Mouse (Mus musculus) heart, postnatal 0 days (tissue): ENCODE data around the gene Snx12. TPM values are rescaled to one million over a fixed set of nuclear protein-coding genes. Genes with fewer than 3 reads are reported as not detected.

Experiments
- ATAC-seq: fragments of 200-750 bp; cut with Nextera tagmentation; 2 replicates; pipeline ENCODE4 v1.8.0; 2017; ENCODE audit warnings: low read depth, moderate number of reproducible peaks, moderate library complexity; ENCODE audit not compliant: insufficient read depth
- DNase-seq: peaks from one replicate; pipeline ENCODE4 v3.0.0-alpha.2; 2016; ENCODE audit warnings: low spot score
- H3K27ac ChIP-seq: fragments of 300-500 bp; sonication (generic); 2 replicates; pipeline ENCODE4 v1.5.1; 2014; ENCODE audit warnings: low read depth, mild to moderate bottlenecking
- H3K27me3 ChIP-seq: fragments of 300-500 bp; sonication (generic); 2 replicates; pipeline ENCODE4 v1.6.1; 2014; ENCODE audit warnings: low read length, mixed read lengths; ENCODE audit not compliant: control insufficient read depth, insufficient read depth
- H3K36me3 ChIP-seq: fragments of 300-500 bp; sonication (generic); replicated peaks from 2 replicates; pipeline ENCODE4 v1.6.1; 2014; ENCODE audit warnings: low read length, mixed read lengths; ENCODE audit not compliant: control insufficient read depth, insufficient read depth
- H3K4me1 ChIP-seq: fragments of 300-500 bp; sonication (generic); 2 replicates; pipeline ENCODE4 v1.6.1; 2014; ENCODE audit warnings: antibody characterized with exemption; ENCODE audit not compliant: control insufficient read depth, insufficient read depth
- H3K4me2 ChIP-seq: fragments of 300-500 bp; sonication (generic); 2 replicates; pipeline ENCODE4 v1.6.1; 2014; ENCODE audit warnings: low read depth, mild to moderate bottlenecking, low read length, moderate library complexity
- H3K4me3 ChIP-seq: fragments of 300-500 bp; sonication (generic); 2 replicates; pipeline ENCODE4 v1.5.1; 2014; ENCODE audit warnings: low read depth, low read length
- H3K9ac ChIP-seq: fragments of 300-500 bp; sonication (generic); replicated peaks from 2 replicates; pipeline ENCODE4 v1.6.1; 2014; ENCODE audit warnings: low read depth, low read length, mixed read lengths
- H3K9me3 ChIP-seq: fragments of 300-500 bp; sonication (generic); replicated peaks from 2 replicates; pipeline ENCODE4 v1.6.1; 2016; ENCODE audit warnings: low read length; ENCODE audit not compliant: control insufficient read depth
- CTCF ChIP-seq: IDR thresholded peaks from 2 replicates; pipeline ENCODE4 v1.5.1; 2016; ENCODE audit warnings: antibody characterized with exemption, control low read depth, low read depth
- EP300 ChIP-seq: IDR thresholded peaks from 2 replicates; pipeline ENCODE4 v1.6.1; 2016; ENCODE audit warnings: antibody characterized with exemption, low read depth
- WGBS: fragments of 180-500 bp; shearing (Covaris S2); extraction: QIAGEN DNeasy Blood & Tissue Kit; methylation state at CpG from one replicate; pipeline ENCODE4 v1.1.7; 2014; 5-methylcytosine and 5-hydroxymethylcytosine counted together
- polyA plus RNA-seq: library from polyadenylated mRNA; unstranded; fragments of >200 nt; fragmentation: Nextera tagmentation; extraction: Ambion mirVana; gene quantifications from 2 replicates; pipeline ENCODE4 v1.2.1, GENCODE M21; 2015
- total RNA-seq: library from RNA; depleted of rRNA; stranded (reverse); fragments of >200 nt; gene quantifications from 2 replicates; pipeline ENCODE4 v1.2.3, GENCODE M21; 2014; ENCODE audit warnings: low replicate concordance

Gene Snx12
- total and polyA plus RNA-seq, 2 experiments from 2014 or later, result 27.4 to 33.9 TPM

- H3K4me2 ChIP-seq, result peak overlapping the region; percentile 63
- ATAC-seq (no peak), DNase-seq (no peak)
- H3K4me1 ChIP-seq, result no peaks in the 10 kb centered on the region
- H3K4me3 ChIP-seq, result peak overlapping the region; percentile 65
- 29% methylated on average over 7 of the region's 7 CpGs for WGBS
- TF ChIP-seq CTCF (no peak), EP300 (no peak)
- no peaks in the 10 kb centered on the region for H3K27me3 ChIP-seq
- no peak overlapping the region; the same call in 1 of the 2 replicates for H3K9ac ChIP-seq
- no peaks in the 10 kb centered on the region for H3K9me3 ChIP-seq
- H3K27ac ChIP-seq, result peak overlapping the region; percentile 46; the same call in 1 of the 2 replicates
- 0 out of 2 replicates have a peak, but pooled peaks cover 3% of the 10 kb centered on the region for H3K36me3 ChIP-seq
Observed at GRCm38 (mm10) chrX:101222796-101223162, 416 bp upstream of the Snx12 start.

GRCm38 (mm10) chrX:101189285-101189684 lies 33.1 kb downstream of the Snx12 start:
- Histone ChIP-seq H3K9ac (no peak overlapping the region), H3K4me1 (no peaks in the 10 kb centered on the region), H3K27me3 (no peaks in the 10 kb centered on the region), H3K36me3 (no peaks in the 10 kb centered on the region), H3K9me3 (no peaks in the 10 kb centered on the region), H3K4me2 (no peak overlapping the region), H3K27ac (no peak overlapping the region), H3K4me3 (no peak overlapping the region)
- DNase-seq (no peak), ATAC-seq (no peak)
- TF ChIP-seq CTCF (no peak), EP300 (no peak)
- WGBS, result 68% methylated on average over 3 of the region's 3 CpGs

- Histone ChIP-seq H3K4me1 (no peaks in the 10 kb centered on the region), H3K4me2 (no peak overlapping the region), H3K9me3 (no peaks in the 10 kb centered on the region), H3K36me3 (no peaks in the 10 kb centered on the region), H3K27ac (no peak overlapping the region), H3K9ac (no peak overlapping the region), H3K27me3 (no peaks in the 10 kb centered on the region), H3K4me3 (no peak overlapping the region)
- no peak for TF ChIP-seq EP300
- no peak for TF ChIP-seq CTCF
- no peak for ATAC-seq
- 77% methylated on average over 1 of the region's 1 CpGs for WGBS
- no peak for DNase-seq
Observed at GRCm38 (mm10) chrX:101187647-101188046, 34.7 kb downstream of the Snx12 start.

- no peak overlapping the region for H3K4me2 ChIP-seq
- no peaks in the 10 kb centered on the region for H3K27me3 ChIP-seq
- H3K4me3 ChIP-seq, result no peak overlapping the region
- no peak for ATAC-seq
- no peak overlapping the region for H3K9ac ChIP-seq
- no peaks in the 10 kb centered on the region for H3K4me1 ChIP-seq
- no peaks in the 10 kb centered on the region for H3K36me3 ChIP-seq
- DNase-seq, result no peak
- H3K27ac ChIP-seq, result no peak overlapping the region
- TF ChIP-seq EP300 (no peak), CTCF (no peak)
- WGBS, result 73% methylated on average over 1 of the region's 1 CpGs
- no peaks in the 10 kb centered on the region for H3K9me3 ChIP-seq
Observed at GRCm38 (mm10) chrX:101173388-101173787, 49.0 kb downstream of the Snx12 start.

GRCm38 (mm10) chrX:101168425-101168824 lies 53.9 kb downstream of the Snx12 start:
- DNase-seq (no peak), ATAC-seq (no peak)
- H3K4me3 ChIP-seq, result no peak overlapping the region
- 58% methylated on average over 2 of the region's 2 CpGs for WGBS
- H3K4me2 ChIP-seq, result no peak overlapping the region
- no peak overlapping the region for H3K9ac ChIP-seq
- no peaks in the 10 kb centered on the region for H3K4me1 ChIP-seq
- H3K36me3 ChIP-seq, result no peaks in the 10 kb centered on the region
- no peaks in the 10 kb centered on the region for H3K9me3 ChIP-seq
- no peak for TF ChIP-seq CTCF
- TF ChIP-seq EP300, result no peak
- H3K27me3 ChIP-seq, result no peaks in the 10 kb centered on the region
- H3K27ac ChIP-seq, result no peak overlapping the region

- 65% methylated on average over 2 of the region's 2 CpGs for WGBS
- Histone ChIP-seq H3K4me1 (no peaks in the 10 kb centered on the region), H3K36me3 (no peaks in the 10 kb centered on the region), H3K9ac (no peak overlapping the region), H3K4me2 (no peak overlapping the region), H3K27me3 (no peaks in the 10 kb centered on the region), H3K9me3 (no peaks in the 10 kb centered on the region), H3K4me3 (no peak overlapping the region), H3K27ac (no peak overlapping the region)
- DNase-seq (no peak), ATAC-seq (no peak)
- TF ChIP-seq EP300 (no peak), CTCF (no peak)
Observed at GRCm38 (mm10) chrX:101163739-101164138, 58.6 kb downstream of the Snx12 start.
